Mouse (Mus musculus) R1 (cell line): ENCODE measurements at regions not wholly inside any gene's neighbourhood (a gene's known extent, or its start where the extent isn't known, plus 50 kb on each side); places are given as distances from the start of the nearest gene placed in this dataset.
"Not testable (repeated sequence)": the region's sequence is repeated elsewhere in the genome, so short reads cannot be mapped to it uniquely, and the experiment has no call there.

Source experiments
- DNase-seq: peaks from one replicate; pipeline ENCODE4 v3.0.0-alpha.2; 2018; ENCODE audit warnings: low read depth, low spot score

GRCm38 (mm10) chr12:114909799-114910198 is 1137.7 kb upstream of the Zfp386 start:
- DNase-seq, result not testable (repeated sequence)

- not testable (repeated sequence) for DNase-seq
These were observed 1133.1 kb upstream of the Zfp386 start for GRCm38 (mm10) chr12:114914406-114914805.

- DNase-seq, result peak; percentile 6
These were observed 1119.8 kb upstream of the Zfp386 start for GRCm38 (mm10) chr12:114927691-114928090.

- no peak for DNase-seq
These were observed 1115.4 kb upstream of the Zfp386 start for GRCm38 (mm10) chr12:114932158-114932557.

GRCm38 (mm10) chr12:114932669-114933068 is 1114.9 kb upstream of the Zfp386 start:
- DNase-seq, result no peak

- not testable (repeated sequence) for DNase-seq
These were observed 1110.7 kb upstream of the Zfp386 start for GRCm38 (mm10) chr12:114936865-114937264.

GRCm38 (mm10) chr12:114939576-114939975 is 1107.9 kb upstream of the Zfp386 start:
- peak; percentile 40 for DNase-seq

GRCm38 (mm10) chr12:114962105-114962504 is 1085.4 kb upstream of the Zfp386 start:
- peak; percentile 2 for DNase-seq

- peak; percentile 74 for DNase-seq
These were observed 1083.3 kb upstream of the Zfp386 start for GRCm38 (mm10) chr12:114964251-114964650.

- DNase-seq, result peak; percentile 44
These were observed 1065.9 kb upstream of the Zfp386 start for GRCm38 (mm10) chr12:114981476-114982136.

- no peak for DNase-seq
These were observed 1056.6 kb upstream of the Zfp386 start for GRCm38 (mm10) chr12:114990916-114991315.

GRCm38 (mm10) chr12:114996817-114997216 is 1050.7 kb upstream of the Zfp386 start:
- DNase-seq, result peak; percentile 17

GRCm38 (mm10) chr12:115003118-115003517 is 1044.4 kb upstream of the Zfp386 start:
- no peak for DNase-seq

GRCm38 (mm10) chr12:115008434-115008833 is 1039.1 kb upstream of the Zfp386 start:
- no peak for DNase-seq

GRCm38 (mm10) chr12:115012751-115013150 is 1034.8 kb upstream of the Zfp386 start:
- no peak for DNase-seq

- DNase-seq, result no peak
These were observed 1023.8 kb upstream of the Zfp386 start for GRCm38 (mm10) chr12:115023742-115024141.

GRCm38 (mm10) chr12:115034438-115035129 is 1012.9 kb upstream of the Zfp386 start:
- no peak for DNase-seq

- DNase-seq, result no peak
These were observed 992.4 kb upstream of the Zfp386 start for GRCm38 (mm10) chr12:115055080-115055479.

- not testable (repeated sequence) for DNase-seq
These were observed 987.6 kb upstream of the Zfp386 start for GRCm38 (mm10) chr12:115059954-115060353.

GRCm38 (mm10) chr12:115067251-115067650 is 980.3 kb upstream of the Zfp386 start:
- no peak for DNase-seq

GRCm38 (mm10) chr12:115091460-115091859 is 956.1 kb upstream of the Zfp386 start:
- DNase-seq, result not testable (repeated sequence)

- DNase-seq, result no peak
These were observed 937.8 kb upstream of the Zfp386 start for GRCm38 (mm10) chr12:115109742-115110141.
